Mouse (Mus musculus) T-cell, adult 2 months (primary cell): ENCODE measurements around the gene Mecom.

Experiments used
- DNase-seq: peaks from one replicate; pipeline ENCODE4 v3.0.0; 2022; ENCODE audit warnings: low spot score

Mecom gene

DNA sequence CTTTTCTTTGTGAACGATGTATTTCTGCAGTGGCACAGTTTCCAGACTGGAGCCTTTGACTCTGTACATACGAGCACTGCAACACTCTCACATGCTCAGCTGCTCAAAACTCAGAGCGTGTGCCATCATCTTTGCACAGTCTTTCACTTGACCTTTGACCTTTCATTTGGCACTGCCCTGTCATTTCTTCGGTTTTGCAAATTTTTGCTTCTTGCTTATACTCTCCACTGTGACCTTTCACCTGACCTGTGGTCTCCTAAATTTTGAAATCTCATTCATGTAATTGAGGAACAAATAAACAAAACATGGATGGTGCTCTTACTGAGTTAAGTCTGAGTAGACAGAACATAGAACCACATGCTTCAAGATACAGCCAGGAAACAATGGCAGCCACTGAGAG, 446.7 kb downstream of the Mecom start:
- DNase-seq: no peak

DNA sequence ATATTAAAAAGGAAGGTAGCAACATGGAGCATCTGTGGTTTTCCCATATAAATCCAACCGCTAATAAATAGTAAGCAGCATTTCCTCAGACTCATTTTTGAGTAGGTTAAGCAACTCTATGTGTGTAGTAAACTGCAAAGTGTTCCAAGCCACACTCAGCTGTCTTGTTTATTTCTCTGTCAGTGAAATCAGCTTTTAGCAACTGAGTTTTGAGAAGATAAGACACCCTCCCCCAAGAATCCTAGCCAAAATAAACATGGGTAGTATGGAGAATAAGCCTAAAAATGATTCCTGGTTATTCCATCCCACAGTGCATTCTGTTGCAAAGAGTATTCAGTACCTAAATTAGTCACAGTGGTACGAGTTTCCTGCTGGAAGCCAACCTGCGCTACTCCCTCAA, 450.1 kb downstream of the Mecom start:
- DNase-seq: no peak

DNA sequence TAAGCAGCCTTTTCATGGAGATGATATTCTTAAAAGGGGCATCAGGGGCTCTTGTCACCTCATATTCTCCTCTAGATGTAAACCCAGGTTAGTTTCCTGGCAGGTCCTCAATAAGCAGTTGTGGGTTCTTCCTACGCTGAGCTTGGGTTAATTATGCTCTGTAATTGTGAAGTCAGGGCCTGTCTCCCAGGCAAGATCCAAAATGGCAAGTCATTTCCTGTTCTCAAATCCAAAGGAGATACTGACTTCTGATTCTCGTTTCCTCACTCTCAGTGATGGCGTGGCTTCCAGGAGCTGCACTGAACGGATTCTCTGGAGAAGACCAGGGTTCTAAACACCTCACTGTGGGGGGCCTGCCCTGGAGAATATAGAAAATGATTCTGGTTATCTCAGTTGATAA, 450.7 kb downstream of the Mecom start:
- DNase-seq: no peak

DNA sequence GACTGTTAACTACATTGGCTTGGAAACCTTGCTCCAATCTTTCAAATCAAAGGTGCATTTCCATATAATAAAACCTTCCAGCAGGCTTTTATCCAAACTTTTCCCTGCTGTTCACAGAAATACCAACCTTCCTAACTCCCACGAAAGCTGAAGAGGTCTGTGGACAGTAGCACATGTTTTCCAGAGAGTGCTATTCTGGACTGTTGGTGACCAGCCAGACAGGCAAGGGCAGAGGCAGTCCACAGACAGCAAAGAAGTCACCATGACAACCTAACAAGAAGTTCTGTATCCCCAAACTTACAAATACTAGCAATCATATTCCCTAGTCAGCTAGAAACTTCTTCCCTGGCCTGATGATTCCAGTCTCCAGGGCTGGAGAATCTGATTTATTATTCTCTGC, 454.8 kb downstream of the Mecom start:
- DNase-seq: no peak

DNA sequence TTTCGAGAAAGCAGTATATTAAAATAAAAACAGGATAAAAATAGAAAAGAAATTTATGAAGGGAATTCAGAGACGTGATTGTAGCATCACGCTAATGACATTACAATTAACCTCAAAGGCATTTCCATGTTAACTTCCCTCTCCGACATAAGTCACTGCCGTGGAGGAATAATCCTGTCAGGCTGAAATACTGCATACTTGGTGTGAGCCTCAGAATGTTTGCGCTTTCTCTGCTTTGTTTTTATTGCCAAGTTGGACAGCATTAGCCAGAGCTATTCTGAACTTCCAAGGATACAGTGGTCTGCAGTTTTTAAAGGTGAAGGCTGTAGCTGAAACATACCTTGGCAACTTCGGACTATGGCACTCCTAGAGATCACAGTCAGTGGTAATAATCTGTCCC, 455.3 kb downstream of the Mecom start:
- no peak for DNase-seq

DNA sequence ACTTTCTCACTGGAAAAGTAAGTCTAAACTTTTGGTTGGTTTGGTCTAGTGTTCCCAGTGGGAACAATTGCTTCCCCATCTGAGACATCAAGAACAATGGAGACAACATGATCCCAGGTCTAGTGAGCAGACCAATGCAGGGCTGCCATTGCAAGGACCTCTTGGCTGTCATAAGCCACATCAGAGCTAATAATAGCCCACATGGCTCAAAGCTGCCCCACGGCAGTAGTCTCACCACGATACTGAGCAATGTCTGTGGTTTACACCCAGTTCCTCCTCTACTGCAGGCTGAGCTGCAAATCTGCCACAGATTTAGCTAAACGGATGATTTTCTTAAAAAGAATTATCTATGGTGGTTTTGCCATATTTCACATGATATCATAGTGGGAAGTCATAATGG, 455.9 kb downstream of the Mecom start:
- no peak for DNase-seq

DNA sequence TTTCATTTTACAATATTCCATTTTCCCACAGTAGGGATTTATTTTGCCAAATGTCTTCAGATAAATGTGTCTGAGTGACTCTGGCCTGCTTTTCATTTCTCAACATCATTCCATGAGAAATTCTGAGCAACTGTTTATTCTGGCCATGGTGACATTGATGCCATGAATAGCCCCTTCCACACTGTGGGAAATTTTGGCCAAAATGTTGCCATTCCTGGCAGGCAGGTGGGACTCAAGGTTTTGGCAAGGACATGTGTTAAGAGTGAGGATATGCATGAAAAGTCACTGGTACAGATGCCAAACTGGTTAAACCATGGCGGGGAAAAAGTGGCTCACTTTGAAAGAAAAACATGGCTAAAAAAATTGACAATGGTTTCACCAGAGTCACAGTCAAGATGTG, 456.4 kb downstream of the Mecom start:
- DNase-seq: no peak

DNA sequence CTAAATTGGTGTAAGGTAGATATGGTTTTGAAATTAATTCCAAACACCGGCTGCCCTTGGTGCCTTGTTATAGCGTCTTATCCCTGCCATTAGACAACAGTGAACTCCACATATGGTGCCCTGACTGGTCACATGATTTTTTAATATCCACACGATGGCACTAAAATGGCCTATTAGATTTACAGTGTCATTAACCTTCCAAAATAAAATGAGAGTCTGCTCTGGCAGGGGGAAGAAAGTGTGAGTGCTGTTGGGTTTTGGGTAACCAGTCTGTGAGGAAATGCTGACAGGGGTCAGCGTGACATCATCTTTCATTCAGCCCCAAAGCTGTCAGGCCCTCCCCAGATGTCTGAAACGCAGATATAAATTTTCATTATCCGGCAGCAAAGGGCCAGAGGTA, 461.7 kb downstream of the Mecom start:
- no peak for DNase-seq

DNA sequence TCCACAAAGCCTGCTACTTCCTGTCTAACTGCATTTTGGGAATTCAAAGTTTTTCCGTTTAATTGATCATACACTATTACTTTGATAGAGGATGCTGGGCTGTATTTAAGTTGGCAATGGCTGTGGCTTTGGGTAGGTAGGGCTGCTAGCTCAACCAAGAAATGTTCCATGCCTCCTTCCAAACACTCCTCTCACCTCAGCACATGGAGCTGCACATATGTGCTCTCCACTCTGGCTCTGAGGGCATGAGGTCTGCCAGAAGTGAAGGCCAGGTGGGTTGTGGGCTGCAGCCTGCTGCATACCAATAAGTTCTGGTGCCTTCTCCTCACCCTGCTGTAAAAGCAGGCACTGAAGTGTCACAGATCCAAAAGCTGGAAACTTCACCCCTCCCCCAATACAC, 464.0 kb downstream of the Mecom start:
- no peak for DNase-seq

DNA sequence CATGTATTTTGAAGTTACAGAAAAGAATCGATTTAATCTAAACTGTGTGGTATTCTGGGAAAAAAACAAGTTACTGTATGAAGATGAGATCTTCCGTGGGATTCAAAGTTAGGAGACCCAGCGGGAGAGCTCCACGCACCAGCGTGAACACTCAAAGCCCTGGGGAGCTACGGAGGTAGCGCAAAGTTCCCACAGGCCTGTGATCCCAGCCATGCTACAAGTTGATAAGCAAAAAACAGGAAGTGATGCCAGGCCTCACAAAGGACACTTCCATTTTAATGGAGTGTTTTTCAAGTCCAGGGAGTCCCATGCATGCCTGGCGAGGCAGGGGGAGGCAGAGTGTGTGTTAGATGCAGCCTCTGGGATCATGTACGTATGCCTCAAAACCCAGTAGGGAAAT, 464.5 kb downstream of the Mecom start:
- DNase-seq: no peak

DNA sequence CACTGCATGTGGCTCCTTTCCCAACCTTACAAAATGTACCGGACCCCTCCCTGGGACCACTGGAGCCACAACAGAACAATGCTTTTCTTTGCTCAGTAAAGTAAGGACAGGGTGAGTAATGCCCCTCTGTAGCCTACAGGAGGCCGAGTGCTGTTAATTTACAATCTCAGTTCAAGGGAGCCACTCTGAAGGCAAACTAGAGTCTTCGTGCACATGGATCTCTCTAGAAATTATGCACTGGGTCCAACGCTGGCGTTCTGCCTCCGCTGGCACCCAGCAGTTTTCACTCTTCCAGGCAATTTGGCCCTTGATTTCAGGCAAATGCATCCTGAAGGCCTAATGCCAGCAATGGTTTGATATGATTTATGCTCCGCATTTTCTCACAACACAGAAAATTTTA, 467.0 kb downstream of the Mecom start:
- no peak for DNase-seq

DNA sequence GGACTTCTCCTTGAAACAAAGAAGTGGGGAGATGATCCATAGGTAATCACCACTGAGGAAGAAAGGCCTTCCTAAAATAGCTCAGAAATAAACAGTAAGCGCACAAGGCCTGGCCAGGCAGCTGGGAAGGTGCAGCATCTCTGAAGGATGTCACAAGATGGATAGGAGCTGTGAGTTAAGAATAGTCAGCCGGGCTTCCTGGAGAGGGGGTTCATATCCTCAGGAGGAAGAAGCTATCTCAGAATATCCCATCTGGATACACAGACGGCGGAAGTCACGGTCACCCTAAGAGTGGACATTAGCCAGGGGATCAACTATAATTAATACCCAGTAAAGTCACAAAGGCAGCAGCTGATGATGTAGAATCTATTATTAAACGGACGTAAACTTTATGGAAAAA, 471.3 kb downstream of the Mecom start:
- no peak for DNase-seq

DNA sequence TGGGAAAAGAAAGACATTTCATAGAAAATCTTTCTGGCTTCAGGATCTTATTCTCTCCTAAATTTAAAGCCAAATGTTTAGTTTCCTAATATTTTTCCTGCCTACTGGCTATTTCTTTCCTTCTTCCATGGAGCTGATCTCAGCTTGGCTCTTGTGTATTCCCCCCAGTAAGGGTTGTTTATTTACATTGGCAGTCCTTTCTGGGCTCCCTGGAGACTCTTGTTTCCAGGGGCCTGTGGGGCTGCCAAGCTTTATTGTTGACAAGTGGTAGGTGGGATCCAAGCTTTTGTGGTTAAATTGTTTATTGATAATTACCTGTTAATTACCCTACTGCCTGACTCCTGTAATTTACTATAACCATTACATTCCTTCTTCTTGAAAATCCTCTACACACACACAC, 476.5 kb downstream of the Mecom start:
- DNase-seq: no peak

DNA sequence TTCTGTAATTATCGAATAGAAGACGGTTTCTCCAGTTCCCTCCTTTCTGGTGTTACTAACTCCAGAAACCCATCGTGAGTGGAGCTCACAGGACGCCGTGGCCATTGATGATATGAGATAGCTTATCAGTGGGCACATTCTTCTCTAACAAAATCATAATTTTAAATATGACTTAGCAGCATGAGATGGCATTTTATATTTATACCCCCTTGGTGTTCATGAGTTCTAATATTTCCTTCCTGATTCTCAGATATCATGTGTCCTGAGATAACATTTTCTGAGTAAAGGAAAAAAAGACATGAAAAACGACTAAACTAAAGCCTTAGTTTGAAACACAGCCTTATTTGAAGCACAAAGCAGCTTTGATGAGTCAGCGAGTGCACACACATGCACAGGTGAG, 481.3 kb downstream of the Mecom start:
- DNase-seq: no peak

DNA sequence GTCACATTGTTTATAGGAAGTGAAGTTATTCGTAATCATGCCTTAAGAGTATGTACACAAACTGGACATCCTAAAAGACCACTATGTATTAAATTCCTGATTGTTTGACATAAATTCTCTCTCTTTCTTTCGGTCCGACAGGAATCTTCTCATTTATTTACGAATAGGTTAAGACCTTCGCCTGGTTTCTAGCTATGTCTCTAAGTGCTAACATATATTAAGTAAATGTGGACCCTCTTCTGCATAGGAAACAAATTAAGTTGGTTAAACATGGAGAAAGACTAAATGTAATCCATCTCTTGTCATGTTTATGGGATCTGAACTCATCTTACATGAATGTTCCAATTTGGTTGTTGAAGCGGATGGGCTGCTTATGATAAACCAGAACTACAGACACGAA, 487.8 kb downstream of the Mecom start:
- no peak for DNase-seq

DNA sequence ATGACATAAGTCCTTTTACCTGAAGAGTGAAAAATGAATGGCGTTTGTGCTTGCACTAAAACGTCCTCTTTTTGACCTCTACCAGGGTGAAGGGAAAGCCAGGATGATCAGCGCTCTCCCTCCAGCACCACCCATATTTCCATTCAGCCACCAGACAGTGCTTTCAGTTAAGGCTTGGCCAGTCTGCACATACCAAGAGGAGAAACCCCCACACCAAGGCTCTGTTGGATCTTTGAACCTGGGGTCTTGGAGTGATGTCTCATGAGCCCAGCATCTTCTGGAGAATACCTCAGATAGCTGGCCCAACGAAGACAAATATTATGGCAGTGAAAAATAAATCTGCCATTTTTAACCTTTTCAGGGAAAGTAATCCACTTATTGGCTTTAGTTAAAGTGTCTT, 488.2 kb downstream of the Mecom start:
- no peak for DNase-seq

DNA sequence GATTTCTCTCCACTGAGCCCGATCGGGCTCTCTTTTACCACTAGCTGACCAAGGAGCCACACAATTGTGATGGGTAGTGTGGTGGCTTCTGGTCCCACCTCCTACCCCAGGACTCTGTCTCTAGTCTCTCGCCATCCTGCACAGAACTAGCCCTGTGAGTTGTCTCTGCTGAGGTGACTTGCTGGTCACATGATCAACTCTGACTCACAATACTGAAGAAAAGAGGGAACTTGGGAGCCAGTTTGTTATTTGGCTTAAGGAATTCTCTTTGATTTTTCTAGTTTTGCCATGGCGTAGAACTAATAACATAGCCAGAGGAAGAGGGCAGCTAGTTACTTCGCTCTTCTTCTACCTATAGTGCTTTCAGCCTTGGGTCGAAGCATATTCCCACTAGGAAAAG, 496.5 kb downstream of the Mecom start:
- DNase-seq: no peak

DNA sequence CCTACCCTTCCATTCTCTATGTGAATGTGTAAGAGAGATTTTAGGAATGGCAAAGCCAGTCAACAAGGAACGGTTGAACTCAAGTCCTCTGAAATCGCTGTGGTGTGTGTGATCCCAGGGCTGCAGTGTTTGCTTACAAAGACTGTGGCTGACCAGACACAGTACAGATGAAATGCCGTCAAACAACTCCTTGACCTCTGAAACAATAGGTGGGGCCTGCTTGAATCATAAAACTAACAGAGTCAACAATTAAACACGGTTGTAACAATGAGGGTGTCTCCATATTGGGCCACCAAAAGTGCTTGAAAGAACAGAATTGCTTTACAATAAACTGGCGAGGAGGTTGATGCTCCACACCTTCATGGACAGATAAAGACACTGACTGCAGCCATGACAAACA, 497.0 kb downstream of the Mecom start:
- DNase-seq: no peak

DNA sequence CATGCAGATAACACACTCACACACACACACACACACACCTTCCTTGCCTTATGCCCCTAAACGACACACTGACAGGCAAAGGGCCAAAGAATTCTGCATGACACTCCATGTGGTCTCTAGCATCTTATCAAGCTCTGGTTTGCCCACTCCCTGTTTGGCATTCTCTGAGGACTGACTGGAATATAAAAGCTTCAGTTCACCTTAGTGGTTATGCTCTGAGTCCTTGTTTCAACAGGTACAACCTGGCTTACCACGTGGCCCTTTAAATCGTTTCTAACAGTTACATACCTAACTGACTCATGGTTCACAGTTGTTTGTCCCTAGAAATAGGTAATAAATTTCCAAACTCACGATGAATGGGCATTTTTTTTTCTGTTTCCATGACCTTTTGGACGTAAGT, 499.0 kb downstream of the Mecom start:
- DNase-seq: no peak

DNA sequence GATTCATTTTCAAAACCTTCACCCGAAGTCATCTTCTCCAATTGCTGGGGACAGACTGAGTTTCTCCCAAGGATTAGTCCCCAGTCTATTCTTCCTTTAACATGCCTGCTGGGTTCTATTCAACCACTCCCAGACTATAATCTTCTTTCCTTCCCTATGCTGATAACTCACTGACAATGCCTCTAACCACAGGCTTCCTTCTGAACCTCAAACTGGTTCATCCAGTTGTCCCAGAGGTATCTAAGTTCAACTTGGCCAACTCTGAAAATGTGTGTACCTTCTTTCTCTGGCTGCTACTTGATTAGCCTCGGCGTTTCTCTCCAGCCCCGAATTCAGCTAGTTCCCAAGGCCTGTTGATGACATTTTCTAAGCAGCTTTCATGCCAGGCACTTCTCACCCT, 499.7 kb downstream of the Mecom start:
- DNase-seq: no peak

DNA sequence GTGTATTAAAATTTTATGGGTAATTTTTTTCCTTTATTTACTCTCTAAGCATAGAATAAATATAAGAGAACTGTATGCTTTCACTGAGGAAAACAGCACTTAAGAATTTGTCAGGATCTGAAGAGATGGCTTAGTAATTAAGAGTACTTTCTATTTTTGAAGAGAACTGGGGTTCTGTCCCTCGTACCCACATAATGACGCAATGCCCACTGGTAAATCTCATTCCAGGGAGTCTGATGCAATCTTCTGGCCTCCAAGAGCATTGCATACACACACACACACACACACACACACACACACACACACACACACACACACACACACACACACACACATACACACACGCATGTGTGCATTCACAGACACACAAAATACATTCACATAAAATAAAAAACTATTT, 504.3 kb downstream of the Mecom start:
- no peak for DNase-seq

DNA sequence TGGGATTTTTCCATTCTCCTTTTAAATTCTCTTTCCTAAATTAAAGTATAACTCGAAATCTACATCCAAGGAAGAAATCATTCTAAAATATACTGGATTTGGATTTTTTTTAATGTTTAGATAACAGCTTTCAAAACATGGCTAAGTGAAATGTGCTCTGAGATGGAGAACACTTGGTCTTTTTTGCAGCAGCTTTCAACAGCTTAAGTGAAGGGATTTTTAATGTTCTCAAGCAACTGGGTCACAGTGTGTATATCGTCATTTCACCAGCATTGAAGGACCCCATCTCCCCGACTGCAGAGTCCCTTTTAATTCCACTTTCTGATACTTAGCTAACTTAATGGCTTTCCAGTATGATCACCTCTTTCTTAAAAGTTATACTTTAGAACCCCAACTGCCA, 509.3 kb downstream of the Mecom start:
- no peak for DNase-seq

DNA sequence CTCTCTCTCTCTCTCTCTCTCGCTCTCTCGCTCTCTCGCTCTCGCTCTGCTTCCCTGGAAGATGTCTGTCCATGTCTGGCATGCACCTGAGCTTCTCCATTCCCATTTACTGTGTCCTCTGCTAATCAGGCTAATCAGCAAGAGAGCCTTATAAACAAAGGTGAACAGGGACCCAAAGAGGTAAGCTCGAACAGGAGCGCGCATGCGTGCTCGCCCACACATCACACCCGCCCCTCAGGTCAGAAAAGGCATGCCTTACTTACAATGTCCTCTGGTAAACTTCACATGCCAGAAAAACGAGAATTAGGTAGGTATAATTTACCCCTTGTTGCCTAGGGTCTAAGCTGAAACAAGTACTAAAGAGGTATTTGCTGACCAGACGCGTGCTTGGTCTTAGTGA, 527.8 kb downstream of the Mecom start:
- no peak for DNase-seq

DNA sequence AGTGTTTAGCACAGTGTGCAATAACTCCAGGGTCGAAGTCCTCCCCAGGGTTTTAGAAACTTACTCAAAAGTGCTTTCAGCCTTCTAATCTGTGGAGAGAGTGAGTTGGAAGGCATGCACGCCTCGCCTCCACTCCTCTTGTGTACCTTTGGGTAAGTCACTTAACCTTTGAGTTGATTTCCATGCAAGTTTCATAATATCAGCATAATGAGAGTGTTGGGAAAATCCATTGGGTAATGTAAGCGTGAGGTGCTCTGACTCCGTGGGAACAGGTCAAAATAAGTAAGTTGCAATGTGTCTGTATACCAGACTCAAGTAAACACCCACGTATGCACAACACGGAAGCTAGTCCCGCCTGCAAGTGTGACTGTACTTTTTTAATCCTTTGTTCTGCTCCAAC, 528.4 kb downstream of the Mecom start:
- DNase-seq: no peak

DNA sequence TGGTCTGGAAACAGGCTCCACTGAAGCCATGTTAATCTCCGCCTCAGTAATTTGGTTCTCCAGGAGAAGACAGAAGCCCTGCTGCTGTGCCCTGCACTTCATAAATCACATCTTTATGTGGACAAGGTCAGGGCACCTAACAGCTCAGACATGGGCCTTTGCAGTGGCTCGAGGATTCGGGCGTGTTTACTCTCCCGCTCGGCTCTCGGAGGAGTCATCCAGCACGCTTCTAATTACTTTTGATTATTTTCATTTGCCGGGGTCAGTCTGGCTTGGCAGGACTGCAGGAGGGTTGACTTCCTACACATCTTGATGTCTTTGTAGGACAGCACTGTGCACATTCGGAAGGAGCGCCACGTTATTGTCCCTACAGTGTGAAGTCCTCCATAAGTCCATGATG, 529.6 kb downstream of the Mecom start:
- DNase-seq: no peak

DNA sequence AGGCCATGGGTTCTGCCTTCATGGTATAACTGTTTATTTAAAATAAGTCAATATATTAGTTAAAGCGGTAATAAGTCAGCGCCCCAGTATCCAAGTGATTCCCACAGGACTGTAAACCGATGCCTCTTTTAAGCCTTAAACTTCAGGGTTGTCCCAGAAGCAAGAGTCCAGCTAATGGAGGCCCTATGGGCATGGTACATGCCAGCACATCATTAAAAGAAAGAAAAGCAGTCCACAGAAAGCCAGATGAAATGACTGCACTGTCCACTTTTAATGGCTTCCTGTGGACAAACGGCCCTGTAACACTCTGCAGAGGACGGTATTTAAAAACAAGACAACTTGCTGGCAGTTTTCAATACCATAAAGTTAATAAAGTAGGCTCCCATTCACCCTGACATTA, 531.0 kb downstream of the Mecom start:
- no peak for DNase-seq
